Mouse (Mus musculus): Measurements from ENCODE around the gene Il21. TPM values are rescaled to one million over a fixed set of nuclear protein-coding genes. Genes with fewer than 3 reads are reported as not detected.
A peak's percentile ranks its signal among the peaks of the same experiment; 100 is the strongest.

Il21 gene
- polyA plus RNA-seq, 1 experiment from 2014 or later: not detected

- 0% methylated on average over 11 of the region's 11 CpGs for WGBS (ENCODE audit: insufficient replicate concordance)
Measured at GRCm38 (mm10) chr3:37203984-37204428, 28.4 kb downstream of the Il21 start.

GRCm38 (mm10) chr3:37202856-37203255, 29.6 kb downstream of the Il21 start:
- Histone ChIP-seq H3K4me3 (ENCODE audit: low read depth, low read length) (no peak overlapping the region), H3K9me3 (replicated peaks; ENCODE audit: control insufficient read depth, low read length) (no peaks in the 10 kb centered on the region), H3K27ac (ENCODE audit: low read length) (no peak overlapping the region), H3K9ac (ENCODE audit: low read depth, low read length) (no peak overlapping the region), H3K4me1 (ENCODE audit: control insufficient read depth, low read depth, low read length) (no peaks in the 10 kb centered on the region), H3K4me2 (ENCODE audit: low read depth, low read length) (no peak overlapping the region), H3K27me3 (ENCODE audit: control insufficient read depth, insufficient read depth, low read depth, low read length) (no peaks in the 10 kb centered on the region), H3K36me3 (ENCODE audit: control insufficient read depth, insufficient read depth) (no peaks in the 10 kb centered on the region)
- no peak for ATAC-seq (ENCODE audit: low read depth)
- 64% methylated on average over 7 of the region's 7 CpGs for WGBS (ENCODE audit: insufficient replicate concordance)

More at GRCm38 (mm10) chr3:37203984-37204428, 28.4 kb downstream of the Il21 start:
- Histone ChIP-seq H3K36me3 (ENCODE audit: control insufficient read depth, insufficient read depth) (no peaks in the 10 kb centered on the region), H3K27ac (ENCODE audit: low read length) (no peak overlapping the region), H3K4me2 (ENCODE audit: low read depth, low read length) (peak overlapping the region; percentile 72), H3K27me3 (ENCODE audit: control insufficient read depth, insufficient read depth, low read depth, low read length) (no peaks in the 10 kb centered on the region), H3K4me1 (ENCODE audit: control insufficient read depth, low read depth, low read length) (no peaks in the 10 kb centered on the region), H3K9me3 (replicated peaks; ENCODE audit: control insufficient read depth, low read length) (no peaks in the 10 kb centered on the region), H3K4me3 (ENCODE audit: low read depth, low read length) (peak overlapping the region; percentile 57), H3K9ac (ENCODE audit: low read depth, low read length) (peak overlapping the region; percentile 51)
- ATAC-seq (ENCODE audit: low read depth): peak; percentile 27; the same call in 1 of the 2 replicates

- WGBS (ENCODE audit: insufficient replicate concordance): 26% methylated on average over 6 of the region's 6 CpGs
- H3K9me3 ChIP-seq (replicated peaks; ENCODE audit: control insufficient read depth, low read length): no peaks in the 10 kb centered on the region
- no peak overlapping the region for H3K4me2 ChIP-seq (ENCODE audit: low read depth, low read length)
- peak; percentile 85 for ATAC-seq (ENCODE audit: low read depth)
- no peak overlapping the region for H3K27ac ChIP-seq (ENCODE audit: low read length)
- H3K4me3 ChIP-seq (ENCODE audit: low read depth, low read length): no peak overlapping the region
- no peak overlapping the region for H3K9ac ChIP-seq (ENCODE audit: low read depth, low read length)
- no peaks in the 10 kb centered on the region for H3K27me3 ChIP-seq (ENCODE audit: control insufficient read depth, insufficient read depth, low read depth, low read length)
- no peaks in the 10 kb centered on the region for H3K4me1 ChIP-seq (ENCODE audit: control insufficient read depth, low read depth, low read length)
- no peaks in the 10 kb centered on the region for H3K36me3 ChIP-seq (ENCODE audit: control insufficient read depth, insufficient read depth)
Measured at GRCm38 (mm10) chr3:37201122-37201916, 31.1 kb downstream of the Il21 start.

- no peaks in the 10 kb centered on the region for H3K36me3 ChIP-seq (ENCODE audit: control insufficient read depth, insufficient read depth)
- no peaks in the 10 kb centered on the region for H3K9me3 ChIP-seq (replicated peaks; ENCODE audit: control insufficient read depth, low read length)
- no peak for ATAC-seq (ENCODE audit: low read depth)
- H3K4me1 ChIP-seq (ENCODE audit: control insufficient read depth, low read depth, low read length): no peaks in the 10 kb centered on the region
- no peaks in the 10 kb centered on the region for H3K27me3 ChIP-seq (ENCODE audit: control insufficient read depth, insufficient read depth, low read depth, low read length)
- 63% methylated on average over 5 of the region's 5 CpGs for WGBS (ENCODE audit: insufficient replicate concordance)
- no peak overlapping the region for H3K4me3 ChIP-seq (ENCODE audit: low read depth, low read length)
- no peak overlapping the region for H3K27ac ChIP-seq (ENCODE audit: low read length)
- no peak overlapping the region for H3K4me2 ChIP-seq (ENCODE audit: low read depth, low read length)
- H3K9ac ChIP-seq (ENCODE audit: low read depth, low read length): no peak overlapping the region
Measured at GRCm38 (mm10) chr3:37198302-37198701, 34.1 kb downstream of the Il21 start.

GRCm38 (mm10) chr3:37191953-37192352, 40.5 kb downstream of the Il21 start:
- H3K9ac ChIP-seq (ENCODE audit: low read depth, low read length): no peak overlapping the region
- no peaks in the 10 kb centered on the region for H3K36me3 ChIP-seq (ENCODE audit: control insufficient read depth, insufficient read depth)
- no peak overlapping the region for H3K4me3 ChIP-seq (ENCODE audit: low read depth, low read length)
- H3K27ac ChIP-seq (ENCODE audit: low read length): no peak overlapping the region
- H3K27me3 ChIP-seq (ENCODE audit: control insufficient read depth, insufficient read depth, low read depth, low read length): no peaks in the 10 kb centered on the region
- 12% methylated on average over 2 of the region's 2 CpGs for WGBS (ENCODE audit: insufficient replicate concordance)
- no peak for ATAC-seq (ENCODE audit: low read depth)
- no peaks in the 10 kb centered on the region for H3K4me1 ChIP-seq (ENCODE audit: control insufficient read depth, low read depth, low read length)
- H3K4me2 ChIP-seq (ENCODE audit: low read depth, low read length): no peak overlapping the region
- H3K9me3 ChIP-seq (replicated peaks; ENCODE audit: control insufficient read depth, low read length): no peaks in the 10 kb centered on the region

GRCm38 (mm10) chr3:37185534-37185933, 46.9 kb downstream of the Il21 start:
- no peaks in the 10 kb centered on the region for H3K4me1 ChIP-seq (ENCODE audit: control insufficient read depth, low read depth, low read length)
- no peaks in the 10 kb centered on the region for H3K36me3 ChIP-seq (ENCODE audit: control insufficient read depth, insufficient read depth)
- no peak overlapping the region for H3K27ac ChIP-seq (ENCODE audit: low read length)
- no peak overlapping the region for H3K4me2 ChIP-seq (ENCODE audit: low read depth, low read length)
- ATAC-seq (ENCODE audit: low read depth): no peak
- no peaks in the 10 kb centered on the region for H3K9me3 ChIP-seq (replicated peaks; ENCODE audit: control insufficient read depth, low read length)
- no peak overlapping the region for H3K9ac ChIP-seq (ENCODE audit: low read depth, low read length)
- 42% methylated on average over 1 of the region's 1 CpGs for WGBS (ENCODE audit: insufficient replicate concordance)
- no peak overlapping the region for H3K4me3 ChIP-seq (ENCODE audit: low read depth, low read length)
- no peaks in the 10 kb centered on the region for H3K27me3 ChIP-seq (ENCODE audit: control insufficient read depth, insufficient read depth, low read depth, low read length)

- Histone ChIP-seq H3K4me1 (ENCODE audit: control insufficient read depth, low read depth, low read length) (no peaks in the 10 kb centered on the region), H3K27ac (ENCODE audit: low read length) (no peak overlapping the region), H3K4me2 (ENCODE audit: low read depth, low read length) (no peak overlapping the region), H3K9me3 (replicated peaks; ENCODE audit: control insufficient read depth, low read length) (no peaks in the 10 kb centered on the region), H3K9ac (ENCODE audit: low read depth, low read length) (no peak overlapping the region), H3K36me3 (ENCODE audit: control insufficient read depth, insufficient read depth) (no peaks in the 10 kb centered on the region), H3K27me3 (ENCODE audit: control insufficient read depth, insufficient read depth, low read depth, low read length) (no peaks in the 10 kb centered on the region), H3K4me3 (ENCODE audit: low read depth, low read length) (no peak overlapping the region)
- no peak for ATAC-seq (ENCODE audit: low read depth)
- WGBS (ENCODE audit: insufficient replicate concordance): 49% methylated on average over 16 of the region's 16 CpGs
Measured at GRCm38 (mm10) chr3:37182415-37183269, 49.8 kb downstream of the Il21 start.

GRCm38 (mm10) chr3:37181041-37181440, 51.4 kb downstream of the Il21 start:
- WGBS (ENCODE audit: insufficient replicate concordance): 38% methylated on average over 2 of the region's 2 CpGs
- no peaks in the 10 kb centered on the region for H3K36me3 ChIP-seq (ENCODE audit: control insufficient read depth, insufficient read depth)
- no peak overlapping the region for H3K27ac ChIP-seq (ENCODE audit: low read length)
- H3K9ac ChIP-seq (ENCODE audit: low read depth, low read length): no peak overlapping the region
- H3K9me3 ChIP-seq (replicated peaks; ENCODE audit: control insufficient read depth, low read length): no peaks in the 10 kb centered on the region
- H3K27me3 ChIP-seq (ENCODE audit: control insufficient read depth, insufficient read depth, low read depth, low read length): no peaks in the 10 kb centered on the region
- H3K4me1 ChIP-seq (ENCODE audit: control insufficient read depth, low read depth, low read length): no peaks in the 10 kb centered on the region
- H3K4me3 ChIP-seq (ENCODE audit: low read depth, low read length): no peak overlapping the region
- no peak overlapping the region for H3K4me2 ChIP-seq (ENCODE audit: low read depth, low read length)
- ATAC-seq (ENCODE audit: low read depth): no peak

Data from liver, embryonic 16.5 days (tissue).